Mouse (Mus musculus): ENCODE measurements around the gene Baiap2l2.

- TF ChIP-seq GATA1 (IDR thresholded peaks at IDR 0.05; ENCODE audit: low read length) = no peak
- TF ChIP-seq TAL1 (IDR thresholded peaks at IDR 0.05; ENCODE audit: low read length) = no peak
Measured at GRCm38 (mm10) chr15:79224685-79225084, 60.7 kb downstream of the Baiap2l2 start.

All from erythroblast, embryonic 14.5 days (primary cell).